Mouse (Mus musculus) adrenal gland (tissue): ENCODE measurements at regions not wholly inside any gene's neighbourhood (a gene's known extent, or its start where the extent isn't known, plus 50 kb on each side); places are given as distances from the start of the nearest gene placed in this dataset.

ENCODE experiments used
- intact Hi-C: fragments of 180-260 bp; cut with DNase I; formaldehyde crosslinking; loops from one replicate; pipeline ENCODE4 v1.15.1; 2025

GRCm38 (mm10) chr10:35328319-35328862 lies 383.3 kb downstream of the Amd2 start:
- intact Hi-C loops: no loop called here

- intact Hi-C loops: loop anchor here (5.0 to 10.0 kb wide), 2 partner anchors 661 to 874 kb away; no protein-coding TSS in a partner anchor
These were observed 412.9 kb downstream of the Amd2 start for GRCm38 (mm10) chr10:35298775-35299174.

GRCm38 (mm10) chr10:35265066-35265465 lies 446.6 kb downstream of the Amd2 start:
- intact Hi-C loops: no loop called here

GRCm38 (mm10) chr10:35236431-35236830 lies 475.3 kb downstream of the Amd2 start:
- intact Hi-C loops: loop anchor here (5.0 to 10.0 kb wide), 2 partner anchors 132 to 619 kb away; no protein-coding TSS in a partner anchor

- intact Hi-C loops: loop anchor here (5.0 to 10.0 kb wide), 2 partner anchors 130 to 618 kb away; no protein-coding TSS in a partner anchor
These were observed 476.4 kb downstream of the Amd2 start for GRCm38 (mm10) chr10:35235260-35235659.

GRCm38 (mm10) chr10:35229540-35229939 lies 482.2 kb downstream of the Amd2 start:
- intact Hi-C loops: no loop called here
